Mouse (Mus musculus): ENCODE data around the gene Tmcc3. TPM values are rescaled to one million over a fixed set of nuclear protein-coding genes. Genes with fewer than 3 reads are reported as not detected.

Tmcc3 gene
- polyA plus RNA-seq, 1 experiment: 22.1 TPM

- Histone ChIP-seq H3K4me3 (ENCODE audit: insufficient read depth, low read length) (no peak overlapping the region), H3K4me1 (ENCODE audit: control insufficient read depth, insufficient read depth, low read length) (peaks cover 9% of the 10 kb centered on the region), H3K27ac (ENCODE audit: insufficient read depth, low read depth, low read length) (no peak overlapping the region)
- TF ChIP-seq CTCF (IDR thresholded peaks at IDR 0.05; ENCODE audit: low read depth, low read length) (no peak), POLR2A (IDR thresholded peaks at IDR 0.05; ENCODE audit: borderline replicate concordance, low read depth, low read length) (no peak)
Measured at GRCm38 (mm10) chr10:94409661-94410060, 97.9 kb downstream of the Tmcc3 start.

DNA sequence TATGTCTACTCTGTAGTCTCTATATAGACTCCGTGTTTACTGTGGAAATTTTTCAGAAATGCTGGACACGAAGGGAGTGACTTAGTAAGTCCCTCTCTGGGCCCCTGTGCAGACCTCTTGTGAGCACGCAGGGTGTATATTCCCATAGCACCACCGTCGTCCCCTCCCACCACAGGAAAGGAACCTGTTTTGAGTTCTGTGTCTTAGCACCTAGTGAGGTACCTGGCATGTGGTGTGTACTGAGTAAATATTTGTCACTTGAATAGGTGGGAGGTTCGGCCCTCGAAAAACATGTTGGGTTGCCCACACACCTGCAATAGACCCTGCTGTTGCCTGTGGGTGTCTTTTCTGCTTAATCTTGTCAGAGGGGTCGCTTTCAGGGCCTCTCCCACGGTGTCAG lies 99.8 kb downstream of the Tmcc3 start:
- no peak overlapping the region for H3K4me3 ChIP-seq (ENCODE audit: insufficient read depth, low read length)
- peaks cover 10% of the 10 kb centered on the region for H3K4me1 ChIP-seq (ENCODE audit: control insufficient read depth, insufficient read depth, low read length)
- TF ChIP-seq POLR2A (IDR thresholded peaks at IDR 0.05; ENCODE audit: borderline replicate concordance, low read depth, low read length) (no peak), CTCF (IDR thresholded peaks at IDR 0.05; ENCODE audit: low read depth, low read length) (no peak)
- H3K27ac ChIP-seq (ENCODE audit: insufficient read depth, low read depth, low read length): no peak overlapping the region

- peaks cover 27% of the 10 kb centered on the region for H3K4me1 ChIP-seq (ENCODE audit: control insufficient read depth, insufficient read depth, low read length)
- no peak overlapping the region for H3K4me3 ChIP-seq (ENCODE audit: insufficient read depth, low read length)
- H3K27ac ChIP-seq (ENCODE audit: insufficient read depth, low read depth, low read length): no peak overlapping the region
- TF ChIP-seq CTCF (IDR thresholded peaks at IDR 0.05; ENCODE audit: low read depth, low read length) (no peak), POLR2A (IDR thresholded peaks at IDR 0.05; ENCODE audit: borderline replicate concordance, low read depth, low read length) (no peak)
Measured at GRCm38 (mm10) chr10:94413770-94414651, 102.3 kb downstream of the Tmcc3 start.

GRCm38 (mm10) chr10:94415950-94416844 lies 104.4 kb downstream of the Tmcc3 start:
- Histone ChIP-seq H3K4me3 (ENCODE audit: insufficient read depth, low read length) (no peak overlapping the region), H3K27ac (ENCODE audit: insufficient read depth, low read depth, low read length) (no peak overlapping the region), H3K4me1 (ENCODE audit: control insufficient read depth, insufficient read depth, low read length) (peaks cover 27% of the 10 kb centered on the region)
- no peak for TF ChIP-seq CTCF (IDR thresholded peaks at IDR 0.05; ENCODE audit: low read depth, low read length)
- no peak for TF ChIP-seq POLR2A (IDR thresholded peaks at IDR 0.05; ENCODE audit: borderline replicate concordance, low read depth, low read length)

- H3K4me3 ChIP-seq (ENCODE audit: insufficient read depth, low read length): no peak overlapping the region
- TF ChIP-seq CTCF (IDR thresholded peaks at IDR 0.05; ENCODE audit: low read depth, low read length): no peak
- TF ChIP-seq POLR2A (IDR thresholded peaks at IDR 0.05; ENCODE audit: borderline replicate concordance, low read depth, low read length): no peak
- H3K4me1 ChIP-seq (ENCODE audit: control insufficient read depth, insufficient read depth, low read length): peaks cover 24% of the 10 kb centered on the region
- H3K27ac ChIP-seq (ENCODE audit: insufficient read depth, low read depth, low read length): no peak overlapping the region
Measured at GRCm38 (mm10) chr10:94417643-94418042, 105.9 kb downstream of the Tmcc3 start.

GRCm38 (mm10) chr10:94426000-94426920 lies 114.5 kb downstream of the Tmcc3 start:
- TF ChIP-seq POLR2A (IDR thresholded peaks at IDR 0.05; ENCODE audit: borderline replicate concordance, low read depth, low read length) (no peak), CTCF (IDR thresholded peaks at IDR 0.05; ENCODE audit: low read depth, low read length) (no peak)
- Histone ChIP-seq H3K4me3 (ENCODE audit: insufficient read depth, low read length) (no peak overlapping the region), H3K27ac (ENCODE audit: insufficient read depth, low read depth, low read length) (no peak overlapping the region), H3K4me1 (ENCODE audit: control insufficient read depth, insufficient read depth, low read length) (no peaks in the 10 kb centered on the region)

DNA sequence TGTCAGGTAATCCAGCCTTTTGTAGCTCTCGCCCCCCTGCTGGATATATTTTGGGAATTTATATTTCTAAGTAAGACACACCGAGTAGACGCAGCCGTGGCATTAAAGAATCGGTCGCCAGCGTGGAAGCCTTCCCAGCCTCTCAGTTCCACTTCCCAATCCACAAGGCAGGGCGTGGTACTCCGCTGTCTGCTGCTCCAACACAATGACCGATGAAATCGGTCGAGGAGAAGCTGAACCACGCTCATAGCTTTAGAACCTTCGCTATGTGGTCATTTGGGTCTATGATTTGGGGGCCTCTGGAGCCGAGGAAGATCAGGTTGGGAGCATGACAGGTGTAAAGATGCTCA lies 115.1 kb downstream of the Tmcc3 start:
- Histone ChIP-seq H3K4me3 (ENCODE audit: insufficient read depth, low read length) (no peak overlapping the region), H3K4me1 (ENCODE audit: control insufficient read depth, insufficient read depth, low read length) (no peaks in the 10 kb centered on the region), H3K27ac (ENCODE audit: insufficient read depth, low read depth, low read length) (no peak overlapping the region)
- TF ChIP-seq CTCF (IDR thresholded peaks at IDR 0.05; ENCODE audit: low read depth, low read length): no peak
- no peak for TF ChIP-seq POLR2A (IDR thresholded peaks at IDR 0.05; ENCODE audit: borderline replicate concordance, low read depth, low read length)

DNA sequence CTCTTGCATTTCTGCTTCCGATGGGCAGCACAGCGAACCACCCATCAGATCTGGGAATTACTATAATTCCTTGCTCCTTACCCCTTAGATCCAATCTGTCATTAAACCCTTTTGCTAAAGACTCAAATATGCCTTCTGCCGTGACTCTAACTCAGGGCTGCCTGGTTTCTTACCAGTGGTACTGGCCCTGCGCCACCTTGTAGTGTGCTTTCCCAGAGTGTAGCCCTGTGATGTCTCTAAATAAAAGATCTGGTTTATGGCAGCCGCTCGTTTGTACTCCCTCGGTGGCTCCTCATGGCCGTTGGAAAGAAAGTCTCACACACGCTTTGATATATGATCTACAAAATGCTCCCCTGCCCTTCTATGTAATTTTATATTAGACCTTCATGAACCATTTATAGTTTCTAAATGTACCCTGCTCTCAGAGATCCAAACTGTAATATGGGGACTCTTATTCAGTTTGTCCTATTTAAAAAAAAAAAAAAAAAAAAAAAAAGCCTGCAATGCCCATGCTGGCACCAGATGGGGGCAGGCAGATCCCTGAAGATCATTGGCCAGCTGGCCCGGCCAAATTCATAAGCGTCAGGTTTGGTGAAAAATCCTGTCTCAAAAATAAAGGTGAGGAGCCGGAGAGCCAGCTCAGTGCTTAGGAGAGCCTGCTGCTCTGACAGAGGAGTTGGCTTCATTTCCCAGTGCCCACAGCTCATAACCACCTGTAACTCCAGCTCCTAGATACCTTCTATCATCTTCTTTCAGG lies 116.6 kb downstream of the Tmcc3 start:
- Histone ChIP-seq H3K4me1 (ENCODE audit: control insufficient read depth, insufficient read depth, low read length) (no peaks in the 10 kb centered on the region), H3K27ac (ENCODE audit: insufficient read depth, low read depth, low read length) (no peak overlapping the region), H3K4me3 (ENCODE audit: insufficient read depth, low read length) (no peak overlapping the region)
- TF ChIP-seq CTCF (IDR thresholded peaks at IDR 0.05; ENCODE audit: low read depth, low read length): 0 out of 2 replicates have a peak, but pooled peaks have one; percentile 12
- TF ChIP-seq POLR2A (IDR thresholded peaks at IDR 0.05; ENCODE audit: borderline replicate concordance, low read depth, low read length): no peak

Measured in bone marrow macrophage, adult 2 months (primary cell).